Mouse (Mus musculus) liver, postnatal 0 days (tissue): ENCODE data around the gene Kcnc4. TPM values are rescaled to one million over a fixed set of nuclear protein-coding genes. Genes with fewer than 3 reads are reported as not detected.

Source experiments
- ATAC-seq: fragments of 200-750 bp; cut with Nextera tagmentation; 2 replicates; pipeline ENCODE4 v1.8.0; 2017; ENCODE audit warnings: mild to moderate bottlenecking, moderate library complexity
- DNase-seq: peaks from one replicate; pipeline ENCODE4 v3.0.0-alpha.2; 2016
- H3K27ac ChIP-seq: fragments of 300-500 bp; sonication (generic); 2 replicates; pipeline ENCODE4 v1.5.1; 2014; ENCODE audit warnings: antibody characterized with exemption, moderate library complexity, mild to moderate bottlenecking, low read depth
- H3K27me3 ChIP-seq: fragments of 300-500 bp; sonication (generic); 2 replicates; pipeline ENCODE4 v1.6.1; 2014; ENCODE audit warnings: low read length, control low read depth, mixed read lengths; ENCODE audit not compliant: insufficient read depth
- H3K36me3 ChIP-seq: fragments of 300-500 bp; sonication (generic); replicated peaks from 2 replicates; pipeline ENCODE4 v1.6.1; 2014; ENCODE audit warnings: mild to moderate bottlenecking, control low read depth, low read length, moderate library complexity, mixed read lengths; ENCODE audit not compliant: insufficient read depth
- H3K4me1 ChIP-seq: fragments of 300-500 bp; sonication (generic); 2 replicates; pipeline ENCODE4 v1.6.1; 2014; ENCODE audit warnings: antibody characterized with exemption, mild to moderate bottlenecking, control low read depth; ENCODE audit not compliant: insufficient read depth
- H3K4me2 ChIP-seq: fragments of 300-500 bp; sonication (generic); 2 replicates; pipeline ENCODE4 v1.6.1; 2014; ENCODE audit warnings: low read depth, mild to moderate bottlenecking, low read length, moderate library complexity, mixed read lengths
- H3K4me3 ChIP-seq: fragments of 300-500 bp; sonication (generic); 2 replicates; pipeline ENCODE4 v1.5.1; 2014; ENCODE audit warnings: low read depth, low read length
- H3K9ac ChIP-seq: fragments of 300-500 bp; sonication (generic); replicated peaks from 2 replicates; pipeline ENCODE4 v1.6.1; 2014; ENCODE audit warnings: mild to moderate bottlenecking, moderate library complexity
- H3K9me3 ChIP-seq: fragments of 300-500 bp; sonication (generic); 2 replicates; pipeline ENCODE4 v1.6.1; 2016; ENCODE audit warnings: mild to moderate bottlenecking, control low read depth, low read length, mixed read lengths
- CTCF ChIP-seq: sonication (generic); IDR thresholded peaks from 2 replicates; pipeline ENCODE4 v1.5.1; 2016; ENCODE audit warnings: antibody characterized with exemption, low read depth
- EP300 ChIP-seq: IDR thresholded peaks from 2 replicates; pipeline ENCODE4 v1.6.1; 2016; ENCODE audit warnings: antibody characterized with exemption, low read depth, mild to moderate bottlenecking
- WGBS: fragments of 180-500 bp; shearing (Covaris S2); extraction: QIAGEN DNeasy Blood & Tissue Kit; methylation state at CpG from one replicate; pipeline ENCODE4 v1.1.7; 2014; ENCODE audit not compliant: insufficient replicate concordance; 5-methylcytosine and 5-hydroxymethylcytosine counted together
- polyA plus RNA-seq: library from polyadenylated mRNA; unstranded; fragments of >200 nt; fragmentation: Nextera tagmentation; extraction: Ambion mirVana; gene quantifications from 2 replicates; pipeline ENCODE4 v1.2.1, GENCODE M21; 2015

Kcnc4 gene
- not detected in 2 replicates for polyA plus RNA-seq

GRCm38 (mm10) chr3:107459196-107459772 is at the start of gene Kcnc4:
TSS of gene Kcnc4 (minus strand) at chr3:107459552.
- Histone ChIP-seq H3K4me3 (peak within 1 kb of the TSS; percentile 24), H3K27me3 (peaks cover 75% of the 10 kb centered on the region), H3K27ac (no peak within 1 kb of the TSS), H3K4me2 (peak within 1 kb of the TSS; percentile 51), H3K4me1 (peaks cover 2% of the 10 kb centered on the region), H3K36me3 (no peaks in the 10 kb centered on the region), H3K9me3 (no peaks in the 10 kb centered on the region), H3K9ac (no peak within 1 kb of the TSS)
- ATAC-seq = no peak
- WGBS = 2% methylated on average over 60 of the region's 68 CpGs
- DNase-seq = no peak
- TF ChIP-seq EP300 (no peak), CTCF (no peak)

- Histone ChIP-seq H3K36me3 (no peaks in the 10 kb centered on the region), H3K27ac (no peak overlapping the region), H3K9me3 (no peaks in the 10 kb centered on the region), H3K27me3 (no peaks in the 10 kb centered on the region), H3K4me3 (no peak overlapping the region), H3K9ac (no peak overlapping the region), H3K4me1 (no peaks in the 10 kb centered on the region), H3K4me2 (no peak overlapping the region)
- DNase-seq = no peak
- ATAC-seq = no peak
- TF ChIP-seq CTCF (no peak), EP300 (no peak)
- WGBS = 66% methylated on average over 8 of the region's 8 CpGs
These were observed 49.3 kb upstream of the Kcnc4 start for GRCm38 (mm10) chr3:107508696-107509095.

GRCm38 (mm10) chr3:107507966-107508365 is 48.6 kb upstream of the Kcnc4 start:
- Histone ChIP-seq H3K9me3 (no peaks in the 10 kb centered on the region), H3K4me3 (no peak overlapping the region), H3K27me3 (no peaks in the 10 kb centered on the region), H3K4me2 (no peak overlapping the region), H3K27ac (no peak overlapping the region), H3K4me1 (no peaks in the 10 kb centered on the region), H3K36me3 (no peaks in the 10 kb centered on the region), H3K9ac (no peak overlapping the region)
- no peak for DNase-seq
- TF ChIP-seq CTCF (no peak), EP300 (no peak)
- ATAC-seq = no peak
- 67% methylated on average over 9 of the region's 9 CpGs for WGBS

GRCm38 (mm10) chr3:107506531-107506930 is 47.2 kb upstream of the Kcnc4 start:
- Histone ChIP-seq H3K9ac (no peak overlapping the region), H3K4me2 (no peak overlapping the region), H3K9me3 (no peaks in the 10 kb centered on the region), H3K4me3 (no peak overlapping the region), H3K36me3 (no peaks in the 10 kb centered on the region), H3K27me3 (no peaks in the 10 kb centered on the region), H3K4me1 (no peaks in the 10 kb centered on the region), H3K27ac (no peak overlapping the region)
- WGBS = 60% methylated on average over 4 of the region's 4 CpGs
- TF ChIP-seq CTCF = no peak
- TF ChIP-seq EP300 = no peak
- ATAC-seq (no peak), DNase-seq (no peak)

GRCm38 (mm10) chr3:107505464-107506367 is 46.4 kb upstream of the Kcnc4 start:
- no peaks in the 10 kb centered on the region for H3K4me1 ChIP-seq
- H3K9ac ChIP-seq = no peak overlapping the region
- no peaks in the 10 kb centered on the region for H3K9me3 ChIP-seq
- H3K4me2 ChIP-seq = no peak overlapping the region
- H3K36me3 ChIP-seq = no peaks in the 10 kb centered on the region
- no peak overlapping the region for H3K27ac ChIP-seq
- DNase-seq = no peak
- no peak for ATAC-seq
- 70% methylated on average over 4 of the region's 4 CpGs for WGBS
- no peaks in the 10 kb centered on the region for H3K27me3 ChIP-seq
- no peak for TF ChIP-seq EP300
- TF ChIP-seq CTCF = no peak
- H3K4me3 ChIP-seq = no peak overlapping the region

GRCm38 (mm10) chr3:107504542-107504941 is 45.2 kb upstream of the Kcnc4 start:
- Histone ChIP-seq H3K36me3 (no peaks in the 10 kb centered on the region), H3K27me3 (no peaks in the 10 kb centered on the region), H3K27ac (no peak overlapping the region), H3K4me1 (no peaks in the 10 kb centered on the region), H3K9ac (no peak overlapping the region), H3K4me3 (no peak overlapping the region), H3K9me3 (no peaks in the 10 kb centered on the region), H3K4me2 (no peak overlapping the region)
- DNase-seq = no peak
- TF ChIP-seq CTCF (no peak), EP300 (no peak)
- ATAC-seq = no peak
- 30% methylated on average over 1 of the region's 1 CpGs for WGBS
